Mouse (Mus musculus) urinary bladder, adult 18-20 months (tissue): ENCODE results near the gene Lrrc1.

Experiments
- DNase-seq, 2 experiments: peaks; one replicate each; pipeline ENCODE4 v3.0.0; 2022; ENCODE audit warnings: low spot score in 2 of 2, mixed read lengths in 2 of 2

Gene Lrrc1

DNA sequence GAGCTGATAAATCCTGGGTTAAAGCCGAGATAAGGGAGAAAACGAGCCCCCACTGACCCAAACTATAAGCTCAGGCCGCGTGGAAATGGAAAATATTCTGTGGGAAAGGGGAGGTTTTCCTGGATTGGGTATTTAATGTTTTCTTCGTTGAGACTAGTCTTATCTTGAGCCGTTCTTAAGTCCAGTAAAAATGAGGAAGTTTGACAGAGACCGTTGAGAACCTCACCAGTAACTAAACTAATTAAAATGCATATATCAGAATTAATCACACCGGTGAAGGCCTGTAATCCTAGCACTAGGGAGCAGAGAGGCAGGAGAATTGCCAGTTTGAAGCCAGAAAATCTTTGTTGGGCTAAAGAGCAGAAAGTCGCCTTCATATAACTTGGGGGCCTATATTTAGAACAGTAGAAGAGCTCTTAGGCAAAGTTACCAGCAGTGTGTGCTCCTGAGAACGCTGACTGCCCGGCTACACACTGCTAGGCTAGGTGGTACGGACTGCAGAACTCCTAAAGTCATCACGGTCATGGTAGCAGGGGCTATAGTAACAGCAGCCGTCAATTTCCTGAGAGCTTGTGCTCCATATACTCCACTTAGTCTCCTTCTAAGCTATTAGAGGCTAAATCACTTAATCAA, 116.4 kb downstream of the Lrrc1 start:
- no peak for DNase-seq

GRCm38 (mm10) chr9:77427292-77428114, 117.2 kb downstream of the Lrrc1 start:
- peak; percentile 46 to 69 for DNase-seq

GRCm38 (mm10) chr9:77426110-77426509, 118.6 kb downstream of the Lrrc1 start:
- DNase-seq: no peak

GRCm38 (mm10) chr9:77425553-77425952, 119.1 kb downstream of the Lrrc1 start:
- DNase-seq: no peak

DNA sequence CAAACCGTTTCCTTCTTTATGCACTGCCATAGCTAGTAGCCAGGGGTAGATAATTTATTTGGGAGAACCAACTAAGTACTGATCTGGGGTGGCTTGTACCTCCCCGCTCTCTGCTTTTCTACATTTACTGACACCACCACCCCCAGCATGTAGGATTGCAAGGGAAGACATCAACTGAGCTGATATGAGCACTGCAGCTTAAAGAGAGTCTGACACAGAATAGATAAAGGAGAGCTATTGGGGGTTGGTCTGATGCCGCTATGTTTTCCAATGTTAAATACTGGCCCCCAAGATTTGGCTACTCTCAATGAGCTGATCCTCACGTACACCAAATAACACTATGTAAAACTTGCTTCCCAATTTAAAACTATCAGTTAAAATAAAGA, 124.5 kb downstream of the Lrrc1 start:
- no peak for DNase-seq

GRCm38 (mm10) chr9:77419501-77420199, 125.0 kb downstream of the Lrrc1 start:
- DNase-seq: no peak

DNA sequence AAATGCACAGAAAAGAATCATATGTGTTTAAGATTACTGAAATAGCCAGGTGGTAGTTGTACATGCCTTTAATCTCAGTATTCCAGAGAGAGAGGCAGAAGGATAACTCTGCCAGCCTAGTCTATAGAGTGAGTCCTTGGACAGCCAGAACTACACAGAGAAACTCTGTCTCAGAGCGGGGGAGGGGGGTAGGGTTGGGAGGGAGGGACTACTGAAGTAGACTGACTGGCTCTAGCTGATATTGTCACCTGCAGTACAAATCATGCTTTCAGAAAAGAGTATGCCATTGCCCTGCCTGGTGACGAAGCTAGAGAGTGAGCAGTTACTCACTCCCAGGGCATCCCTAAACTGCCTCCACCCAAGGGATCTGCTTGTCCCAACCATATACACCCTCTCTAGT, 125.9 kb downstream of the Lrrc1 start:
- DNase-seq: no peak

DNA sequence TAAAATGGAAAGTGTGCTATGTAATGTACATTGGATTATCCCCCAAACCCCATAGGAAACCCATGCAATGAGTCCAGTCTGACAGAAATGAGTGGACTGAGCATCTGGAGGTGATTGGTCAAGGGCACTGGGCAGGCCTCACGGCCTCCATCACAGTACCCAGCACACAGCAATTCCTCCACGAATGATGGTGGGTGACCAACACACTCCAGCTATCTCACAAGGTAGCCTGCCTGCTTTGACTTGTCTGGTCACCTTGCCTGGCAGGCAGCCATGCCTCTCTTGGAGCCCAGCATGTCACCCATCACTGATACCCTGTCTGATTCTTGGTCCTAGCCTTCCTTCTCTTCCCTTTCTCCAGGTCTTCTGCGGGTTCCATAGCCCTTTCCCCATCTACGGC, 128.2 kb downstream of the Lrrc1 start:
- DNase-seq: no peak

- no peak for DNase-seq
Observed at GRCm38 (mm10) chr9:77416002-77416401, 128.7 kb downstream of the Lrrc1 start.

DNA sequence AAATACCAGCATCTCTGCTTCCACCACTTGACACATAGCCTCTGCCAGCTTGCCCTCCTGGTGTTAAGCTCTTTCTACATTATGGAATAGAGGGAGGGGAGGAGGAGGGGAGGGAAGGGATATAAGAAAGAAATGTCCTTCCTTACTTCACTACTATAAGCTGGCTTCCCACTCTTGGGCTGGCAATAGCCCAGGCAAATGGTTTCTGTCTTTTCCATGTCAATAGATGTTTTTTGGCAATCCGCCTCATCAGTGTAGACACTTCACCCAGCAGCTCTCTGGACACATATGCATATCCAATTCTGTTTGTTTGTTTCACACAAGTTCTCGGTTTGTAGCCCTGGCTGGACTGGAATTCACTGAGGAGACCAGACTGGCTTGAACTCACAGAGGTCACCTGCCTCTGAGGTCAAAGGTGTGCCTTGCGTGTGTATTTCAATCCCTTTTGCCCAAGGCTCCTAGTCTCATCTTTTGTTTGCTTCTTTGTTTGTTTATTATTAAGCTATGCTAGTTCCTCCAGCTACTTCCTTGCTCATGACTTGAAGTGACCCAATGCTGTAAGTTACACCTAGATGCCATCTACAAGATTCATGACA, 132.7 kb downstream of the Lrrc1 start:
- no peak for DNase-seq

- DNase-seq: no peak
Observed at GRCm38 (mm10) chr9:77410968-77411367, 133.7 kb downstream of the Lrrc1 start.

GRCm38 (mm10) chr9:77410524-77410923, 134.1 kb downstream of the Lrrc1 start:
- DNase-seq: no peak

GRCm38 (mm10) chr9:77408053-77408603, 136.5 kb downstream of the Lrrc1 start:
- no peak for DNase-seq

DNA sequence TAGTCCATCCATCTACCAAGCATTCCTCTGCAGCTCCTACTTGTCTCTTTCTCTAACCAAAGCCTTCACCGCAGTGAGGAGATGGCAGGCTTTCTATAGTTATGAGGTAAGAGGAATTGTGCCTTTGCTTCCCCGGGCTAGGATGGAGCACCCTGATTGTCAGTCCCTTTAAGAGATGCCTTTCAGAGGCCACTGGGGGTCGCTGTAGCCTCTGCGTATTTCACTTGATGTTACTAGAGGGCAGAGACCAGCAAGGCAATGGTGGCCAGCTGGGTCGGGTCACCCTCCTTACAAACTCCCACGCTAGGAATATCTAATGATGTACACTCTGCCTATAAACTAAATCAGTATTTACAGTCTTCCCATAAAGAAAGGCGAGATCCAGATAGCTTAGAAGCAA, 137.8 kb downstream of the Lrrc1 start:
- peak; percentile 26 to 38 for DNase-seq

GRCm38 (mm10) chr9:77404458-77404857, 140.2 kb downstream of the Lrrc1 start:
- DNase-seq: no peak

DNA sequence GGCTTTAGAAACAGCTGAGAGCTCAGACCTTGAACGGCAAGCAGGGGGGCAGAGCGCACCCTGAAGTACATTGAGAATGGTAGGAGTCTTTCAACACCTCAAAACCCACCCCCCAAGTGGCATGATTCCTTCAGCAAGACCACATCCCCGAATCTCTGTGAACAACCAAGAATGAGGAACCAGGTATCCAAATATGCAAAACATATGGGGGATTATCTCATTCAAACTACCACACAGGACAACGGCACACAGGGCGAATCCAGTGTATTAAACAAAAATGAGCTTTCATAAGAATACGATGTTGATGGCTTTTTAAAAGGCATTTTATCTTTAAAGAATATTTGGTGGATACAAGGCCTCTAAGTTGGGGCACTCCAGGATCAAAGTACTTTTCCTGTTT, 140.7 kb downstream of the Lrrc1 start:
- DNase-seq: no peak

- no peak for DNase-seq
Observed at GRCm38 (mm10) chr9:77402971-77403370, 141.7 kb downstream of the Lrrc1 start.

DNA sequence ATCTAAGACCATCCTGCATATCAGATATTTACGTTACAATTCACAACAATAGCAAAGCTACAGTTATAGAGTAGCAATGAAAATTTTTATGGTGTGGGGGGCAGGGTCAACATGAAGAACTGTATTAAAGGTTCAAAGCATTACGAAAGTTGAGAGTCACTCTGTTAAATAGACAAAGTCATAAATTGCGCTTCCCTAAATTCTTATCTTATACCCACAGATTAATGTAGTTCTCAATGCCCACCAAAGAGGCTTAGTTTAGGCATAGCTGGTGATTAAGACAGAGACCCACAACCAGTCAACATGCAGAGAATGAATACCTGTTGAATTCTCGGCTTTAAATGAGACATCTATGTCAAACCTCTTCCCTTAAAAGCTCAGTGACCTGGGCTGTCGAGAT, 144.9 kb downstream of the Lrrc1 start:
- DNase-seq: no peak

GRCm38 (mm10) chr9:77398856-77399631, 145.6 kb downstream of the Lrrc1 start:
- DNase-seq: no peak

GRCm38 (mm10) chr9:77397027-77397426, 147.6 kb downstream of the Lrrc1 start:
- no peak for DNase-seq

- DNase-seq: no peak
Observed at GRCm38 (mm10) chr9:77391248-77391647, 153.4 kb downstream of the Lrrc1 start.
